Mouse (Mus musculus) midbrain, embryonic 13.5 days (tissue): ENCODE results near the gene Pram1. TPM values are rescaled to one million over a fixed set of nuclear protein-coding genes. Genes with fewer than 3 reads are reported as not detected.

Experiments used
- ATAC-seq: fragments of 200-750 bp; cut with Nextera tagmentation; 2 replicates; pipeline ENCODE4 v1.8.0; 2017; ENCODE audit warnings: mild to moderate bottlenecking, moderate TSS enrichment, moderate library complexity
- H3K27ac ChIP-seq: fragments of 300-500 bp; sonication (generic); 2 replicates; pipeline ENCODE4 v1.5.1; 2015; ENCODE audit warnings: inconsistent platforms, mild to moderate bottlenecking, moderate library complexity
- H3K27me3 ChIP-seq: fragments of 300-500 bp; sonication (generic); 2 replicates; pipeline ENCODE4 v1.6.1; 2015; ENCODE audit warnings: mild to moderate bottlenecking, inconsistent platforms
- H3K36me3 ChIP-seq: fragments of 300-500 bp; sonication (generic); 2 replicates; pipeline ENCODE4 v1.6.1; 2015; ENCODE audit warnings: mild to moderate bottlenecking, inconsistent platforms
- H3K4me1 ChIP-seq: fragments of 300-500 bp; sonication (generic); replicated peaks from 2 replicates; pipeline ENCODE4 v1.6.1; 2015; ENCODE audit warnings: inconsistent platforms
- H3K4me2 ChIP-seq: fragments of 300-500 bp; sonication (generic); replicated peaks from 2 replicates; pipeline ENCODE4 v1.6.1; 2015; ENCODE audit warnings: moderate library complexity, mild to moderate bottlenecking, inconsistent platforms
- H3K4me3 ChIP-seq: fragments of 300-500 bp; sonication (generic); replicated peaks from 2 replicates; pipeline ENCODE4 v1.5.1; 2015; ENCODE audit warnings: mild to moderate bottlenecking, inconsistent platforms
- H3K9ac ChIP-seq: fragments of 300-500 bp; sonication (generic); replicated peaks from 2 replicates; pipeline ENCODE4 v1.6.1; 2015; ENCODE audit warnings: mild to moderate bottlenecking, inconsistent platforms
- H3K9me3 ChIP-seq: fragments of 300-500 bp; sonication (generic); 2 replicates; pipeline ENCODE4 v1.6.1; 2016; ENCODE audit warnings: mild to moderate bottlenecking, inconsistent platforms
- WGBS: fragments of 180-500 bp; shearing (Covaris S2); methylation state at CpG from one replicate; pipeline ENCODE4 v1.1.7; 2015; 5-methylcytosine and 5-hydroxymethylcytosine counted together
- polyA plus RNA-seq: library from polyadenylated mRNA; unstranded; fragments of >200 nt; fragmentation: Nextera tagmentation; extraction: Ambion mirVana; gene quantifications from 2 replicates; pipeline ENCODE4 v1.2.1, GENCODE M21; 2015

Pram1 gene
- polyA plus RNA-seq, 1 experiment from 2014 or later: 0.81 TPM

DNA sequence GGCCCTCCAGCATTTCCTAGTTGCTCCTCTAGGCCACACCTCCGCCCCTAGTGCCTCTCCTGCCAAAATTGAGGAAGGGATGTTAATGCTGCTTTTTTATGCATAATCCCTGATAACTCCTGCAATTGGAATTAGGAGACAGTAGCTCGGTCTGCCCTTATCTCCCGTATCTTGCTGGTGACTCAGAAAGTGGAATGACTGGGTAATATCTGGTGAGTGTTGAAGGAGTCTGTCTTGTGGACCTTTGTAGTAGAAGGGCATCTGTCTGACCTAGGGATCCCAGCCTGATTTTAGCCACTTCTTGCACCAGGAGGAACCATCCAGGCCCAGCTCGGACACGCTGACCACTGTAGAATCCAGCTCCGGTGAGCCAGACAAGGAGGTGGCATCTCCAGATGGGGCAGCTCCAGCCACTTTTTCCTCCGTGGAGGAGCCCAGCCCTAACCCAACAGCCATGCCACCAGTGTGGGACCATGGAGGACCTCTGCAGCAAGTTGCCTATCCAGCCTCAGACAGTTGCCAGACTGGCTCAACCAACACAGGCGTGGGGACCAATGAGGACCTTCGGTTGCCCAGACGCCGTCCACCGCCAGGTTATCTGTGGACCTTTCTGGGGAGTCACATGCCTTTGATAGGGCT lies 8.2 kb upstream of the Pram1 start:
- 74% methylated on average over 12 of the region's 12 CpGs for WGBS
- peak; percentile 31 for ATAC-seq

DNA sequence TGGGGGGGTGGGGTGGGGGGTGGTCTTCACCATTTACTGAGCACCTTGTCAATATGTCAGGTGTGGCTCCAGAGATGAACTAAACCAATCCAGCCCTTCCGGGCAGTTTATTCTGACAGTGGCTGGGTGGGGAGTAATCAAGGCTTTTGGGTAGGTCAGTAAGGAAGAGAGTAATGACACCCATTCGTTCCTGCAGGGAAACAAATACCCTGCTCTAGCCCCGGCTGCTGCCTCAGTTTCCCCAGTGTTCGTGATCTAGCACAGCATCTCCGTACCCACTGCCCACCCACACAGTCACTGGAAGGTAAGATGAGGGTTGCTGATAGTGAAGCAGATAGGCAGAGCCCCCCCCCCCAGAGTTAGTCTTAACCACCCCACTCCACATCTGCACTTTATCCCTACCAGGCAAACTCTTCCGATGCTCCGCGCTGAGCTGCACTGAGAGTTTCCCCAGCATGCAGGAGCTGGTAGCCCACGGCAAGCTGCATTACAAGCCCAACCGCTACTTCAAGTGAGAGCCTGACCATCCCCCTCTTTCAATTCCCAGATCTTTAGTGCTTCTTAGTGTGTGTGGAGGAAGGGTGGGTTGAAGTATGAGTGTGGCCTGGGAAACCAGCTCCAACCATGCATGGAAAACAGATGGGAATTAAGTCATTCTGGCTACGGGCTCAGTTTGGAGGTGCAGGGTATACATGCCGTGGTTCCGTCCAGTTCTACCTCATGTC lies 7.5 kb upstream of the Pram1 start:
- no peaks in the 10 kb centered on the region for H3K9me3 ChIP-seq
- peaks cover 25% of the 10 kb centered on the region for H3K4me1 ChIP-seq
- no peak overlapping the region; the same call in 1 of the 2 replicates for H3K4me3 ChIP-seq
- no peak for ATAC-seq
- peak overlapping the region; percentile 74 for H3K4me2 ChIP-seq
- H3K27ac ChIP-seq: no peak overlapping the region
- H3K36me3 ChIP-seq: peaks cover 26% of the 10 kb centered on the region
- peak overlapping the region; percentile 1; the same call in 1 of the 2 replicates for H3K9ac ChIP-seq
- 80% methylated on average over 13 of the region's 13 CpGs for WGBS
- no peaks in the 10 kb centered on the region for H3K27me3 ChIP-seq

More for the DNA sequence above, 8.2 kb upstream of the Pram1 start:
- H3K27me3 ChIP-seq: no peaks in the 10 kb centered on the region
- peak overlapping the region; percentile 74 for H3K4me2 ChIP-seq
- H3K9me3 ChIP-seq: no peaks in the 10 kb centered on the region
- H3K4me3 ChIP-seq: peak overlapping the region; percentile 66
- H3K27ac ChIP-seq: peak overlapping the region; percentile 98
- H3K9ac ChIP-seq: peak overlapping the region; percentile 82
- H3K4me1 ChIP-seq: peaks cover 25% of the 10 kb centered on the region
- H3K36me3 ChIP-seq: peaks cover 26% of the 10 kb centered on the region

GRCm38 (mm10) chr17:33631236-33631635 lies 6.6 kb upstream of the Pram1 start:
- H3K27me3 ChIP-seq: no peaks in the 10 kb centered on the region
- H3K4me3 ChIP-seq: no peak overlapping the region
- peaks cover 25% of the 10 kb centered on the region for H3K4me1 ChIP-seq
- no peak overlapping the region for H3K27ac ChIP-seq
- no peak overlapping the region for H3K4me2 ChIP-seq
- H3K9me3 ChIP-seq: no peaks in the 10 kb centered on the region
- no peak overlapping the region for H3K9ac ChIP-seq
- H3K36me3 ChIP-seq: peaks cover 33% of the 10 kb centered on the region
- ATAC-seq: no peak
- WGBS: 94% methylated on average over 9 of the region's 9 CpGs

GRCm38 (mm10) chr17:33631796-33632195 lies 6.1 kb upstream of the Pram1 start:
- Histone ChIP-seq H3K36me3 (peaks cover 34% of the 10 kb centered on the region), H3K9me3 (no peaks in the 10 kb centered on the region), H3K27me3 (no peaks in the 10 kb centered on the region), H3K27ac (no peak overlapping the region), H3K4me1 (peaks cover 25% of the 10 kb centered on the region), H3K4me3 (no peak overlapping the region), H3K9ac (no peak overlapping the region), H3K4me2 (no peak overlapping the region)
- no peak for ATAC-seq
- 86% methylated on average over 5 of the region's 5 CpGs for WGBS

GRCm38 (mm10) chr17:33637038-33637437 lies 818 bp upstream of the Pram1 start:
- H3K4me1 ChIP-seq: no peaks in the 10 kb centered on the region

DNA sequence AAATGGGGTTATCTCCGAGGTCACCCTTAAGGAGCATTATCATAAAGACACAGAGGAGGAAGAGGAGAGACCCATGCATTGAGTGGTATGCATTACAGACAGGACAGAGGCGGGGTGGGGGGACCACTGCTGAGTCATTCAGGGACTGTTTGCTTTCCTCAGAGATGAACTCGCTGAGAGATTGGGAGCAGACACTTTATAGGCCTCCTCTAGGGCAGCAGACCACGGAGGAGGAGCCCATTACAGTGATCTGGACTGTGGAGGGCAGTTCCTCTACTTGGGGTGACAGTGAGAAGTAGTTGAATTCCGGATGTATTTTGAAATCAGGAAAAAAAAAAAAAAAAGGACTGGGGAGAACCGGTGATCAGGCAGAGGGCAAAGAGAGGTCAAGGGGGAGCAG lies 1.9 kb downstream of the Pram1 start:
- ATAC-seq: no peak
- Histone ChIP-seq H3K9ac (no peak overlapping the region), H3K36me3 (peaks cover 58% of the 10 kb centered on the region), H3K4me1 (no peaks in the 10 kb centered on the region), H3K4me2 (no peak overlapping the region), H3K4me3 (no peak overlapping the region), H3K9me3 (no peaks in the 10 kb centered on the region), H3K27me3 (no peaks in the 10 kb centered on the region), H3K27ac (no peak overlapping the region)
- 80% methylated on average over 6 of the region's 6 CpGs for WGBS

More at GRCm38 (mm10) chr17:33637038-33637437, 818 bp upstream of the Pram1 start:
- Histone ChIP-seq H3K27me3 (no peaks in the 10 kb centered on the region), H3K9ac (no peak overlapping the region), H3K27ac (no peak overlapping the region), H3K4me2 (no peak overlapping the region), H3K4me3 (no peak overlapping the region), H3K9me3 (no peaks in the 10 kb centered on the region), H3K36me3 (peaks cover 43% of the 10 kb centered on the region)
- no peak for ATAC-seq
- WGBS: 77% methylated on average over 2 of the region's 2 CpGs

DNA sequence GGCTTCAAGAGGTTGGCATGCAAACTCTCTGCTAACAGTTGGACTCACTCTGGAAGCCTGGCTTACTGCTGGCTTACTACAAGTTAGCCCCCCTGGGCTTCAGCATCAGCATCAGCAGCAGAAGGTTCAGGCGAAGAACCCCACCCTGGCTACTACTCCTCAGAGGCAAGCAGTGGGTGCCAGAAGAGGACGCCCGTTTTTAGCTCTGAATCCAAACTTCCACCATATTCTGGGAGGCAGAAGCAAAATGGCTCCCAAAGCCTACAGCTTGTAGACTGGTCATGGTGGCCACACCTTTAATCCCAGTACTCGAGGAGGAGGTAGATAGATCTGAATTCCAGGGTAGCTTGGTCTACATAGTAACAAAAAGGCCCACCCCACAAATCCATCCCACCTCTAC lies 6.2 kb downstream of the Pram1 start:
- no peaks in the 10 kb centered on the region for H3K4me1 ChIP-seq
- no peak overlapping the region for H3K4me2 ChIP-seq
- no peaks in the 10 kb centered on the region for H3K27me3 ChIP-seq
- H3K36me3 ChIP-seq: peaks cover 83% of the 10 kb centered on the region
- ATAC-seq: no peak
- no peak overlapping the region for H3K4me3 ChIP-seq
- WGBS: 97% methylated on average over 4 of the region's 4 CpGs
- no peak overlapping the region for H3K27ac ChIP-seq
- no peak overlapping the region for H3K9ac ChIP-seq
- no peaks in the 10 kb centered on the region for H3K9me3 ChIP-seq

- H3K9me3 ChIP-seq: no peaks in the 10 kb centered on the region
- H3K9ac ChIP-seq: no peak overlapping the region
- H3K27ac ChIP-seq: no peak overlapping the region
- 98% methylated on average over 8 of the region's 8 CpGs for WGBS
- no peak overlapping the region for H3K4me3 ChIP-seq
- no peak overlapping the region for H3K4me2 ChIP-seq
- ATAC-seq: no peak
- no peaks in the 10 kb centered on the region for H3K4me1 ChIP-seq
- H3K27me3 ChIP-seq: no peaks in the 10 kb centered on the region
- peaks cover 90% of the 10 kb centered on the region for H3K36me3 ChIP-seq
These were observed 7.2 kb downstream of the Pram1 start for GRCm38 (mm10) chr17:33645073-33645472.

- Histone ChIP-seq H3K9me3 (no peaks in the 10 kb centered on the region), H3K4me2 (no peak overlapping the region), H3K27ac (no peak overlapping the region), H3K4me1 (no peaks in the 10 kb centered on the region), H3K4me3 (no peak overlapping the region), H3K9ac (no peak overlapping the region), H3K27me3 (no peaks in the 10 kb centered on the region), H3K36me3 (peaks cover 96% of the 10 kb centered on the region)
- peak; percentile 65 for ATAC-seq
- WGBS: 97% methylated on average over 34 of the region's 34 CpGs
These were observed 12.1 kb downstream of the Pram1 start for GRCm38 (mm10) chr17:33649781-33650475.

DNA sequence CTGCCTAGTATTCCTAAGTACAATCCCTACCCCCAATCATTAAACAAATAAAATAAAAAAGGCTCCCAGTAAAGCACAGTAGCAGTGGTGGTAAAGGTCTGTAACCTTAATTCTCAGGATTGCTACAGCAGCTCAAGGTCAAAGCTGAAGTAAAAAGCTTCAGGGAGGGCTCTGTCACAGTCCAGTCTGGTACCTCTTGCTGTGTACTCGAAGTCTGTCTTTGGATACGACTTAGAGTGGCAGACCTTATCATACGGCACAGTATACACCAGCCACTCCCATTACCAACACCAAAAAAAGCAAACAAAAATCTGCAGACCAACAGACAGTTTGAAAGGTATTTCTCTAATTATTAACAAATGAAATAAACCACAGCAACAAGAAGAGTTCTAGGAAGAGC lies 29.0 kb downstream of the Pram1 start:
- no peaks in the 10 kb centered on the region for H3K27me3 ChIP-seq
- no peak for ATAC-seq
- 93% methylated on average over 3 of the region's 3 CpGs for WGBS
- peaks cover 10% of the 10 kb centered on the region; the same call in 1 of the 2 replicates for H3K4me1 ChIP-seq
- H3K27ac ChIP-seq: no peak overlapping the region
- H3K9me3 ChIP-seq: no peaks in the 10 kb centered on the region
- H3K4me2 ChIP-seq: no peak overlapping the region
- H3K36me3 ChIP-seq: peaks cover 50% of the 10 kb centered on the region
- no peak overlapping the region for H3K4me3 ChIP-seq
- H3K9ac ChIP-seq: no peak overlapping the region

- peaks cover 31% of the 10 kb centered on the region for H3K36me3 ChIP-seq
- no peak for ATAC-seq
- no peak overlapping the region for H3K9ac ChIP-seq
- peaks cover 12% of the 10 kb centered on the region; the same call in 1 of the 2 replicates for H3K4me1 ChIP-seq
- no peak overlapping the region for H3K4me2 ChIP-seq
- WGBS: 91% methylated on average over 3 of the region's 3 CpGs
- H3K9me3 ChIP-seq: no peaks in the 10 kb centered on the region
- H3K27ac ChIP-seq: no peak overlapping the region
- no peak overlapping the region for H3K4me3 ChIP-seq
- no peaks in the 10 kb centered on the region for H3K27me3 ChIP-seq
These were observed 31.8 kb downstream of the Pram1 start for GRCm38 (mm10) chr17:33669681-33670080.

DNA sequence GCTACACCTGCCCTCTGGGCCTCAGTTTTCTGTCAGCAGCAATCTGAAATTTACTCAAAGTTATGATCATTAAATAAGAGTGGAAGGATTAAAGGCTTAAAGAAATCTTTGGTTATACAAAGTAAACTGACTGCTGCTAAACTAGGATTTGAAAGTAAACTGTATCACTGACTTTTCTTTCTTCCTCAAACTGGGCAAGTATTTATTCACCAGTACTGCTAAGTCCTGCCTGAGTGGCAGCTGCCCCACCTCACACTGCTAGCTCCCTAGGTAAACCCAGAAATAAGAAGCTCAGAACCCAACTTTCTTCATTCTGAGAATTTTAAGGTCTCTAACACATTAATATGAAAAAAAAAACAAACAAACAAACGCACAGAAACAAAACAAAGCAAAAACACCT lies 36.0 kb downstream of the Pram1 start:
- Histone ChIP-seq H3K36me3 (peaks cover 17% of the 10 kb centered on the region), H3K27me3 (no peaks in the 10 kb centered on the region), H3K4me1 (peaks cover 24% of the 10 kb centered on the region), H3K9me3 (no peaks in the 10 kb centered on the region), H3K4me3 (no peak overlapping the region), H3K9ac (no peak overlapping the region), H3K4me2 (no peak overlapping the region), H3K27ac (no peak overlapping the region)
- 71% methylated on average over 1 of the region's 1 CpGs for WGBS
- ATAC-seq: no peak
